Comparison of ENCODE assay signal across 22 mouse cellular contexts in genomic region chr14:22226205-22226604, GRCm38 (mm10).
DNase-seq lines count a peak whose midpoint lies in the region; ATAC-seq and TF ChIP-seq lines count a peak whose summit lies in the region.
"Had no signal": no experiment of that assay in that cellular context is flagged by ENCODE, and none has a peak within 500 bp of the region (broad histone marks: within the 10 kb centered on the region; RNA-seq: fewer than 3 reads in every experiment).

No protein-coding gene starts in this region.

- ATAC-seq in G1E (ENCODE audit: extremely low read depth, insufficient number of reproducible peaks, low FRiP score, poor library complexity, severe bottlenecking), result peak; percentile 28; the same call in 1 of the 2 replicates
- peak; percentile 60; the same call in 1 of the 2 replicates for ATAC-seq in common myeloid progenitor, adult 5-6 weeks (replicated peaks; ENCODE audit: low read depth, poor library complexity, severe bottlenecking)
- ATAC-seq in liver, embryonic 15.5 days (ENCODE audit: insufficient read depth), result peak; percentile 85
- ATAC-seq: forebrain, postnatal 0 days; hindbrain, embryonic 16.5 days; intestine, embryonic 15.5 days had no signal

- peak overlapping the region; percentile 27 for H3K4me2 ChIP-seq in liver, embryonic 15.5 days
- H3K4me2 ChIP-seq: embryonic facial prominence, embryonic 15.5 days; intestine, embryonic 15.5 days; limb, embryonic 13.5 days; midbrain, embryonic 12.5 days; neural tube, embryonic 15.5 days had no signal

- intact Hi-C loops in heart, postnatal 10 days (cut with DNase I), result no loop called here

- no peak overlapping the region for H3K4me3 ChIP-seq in G1E (ENCODE audit: low read depth, low read length)
- no peak overlapping the region for H3K4me3 ChIP-seq in liver, embryonic 15.5 days (replicated peaks)
- H3K4me3 ChIP-seq: embryonic facial prominence, embryonic 15.5 days; forebrain, embryonic 10.5 days; hindbrain, embryonic 10.5 days; intestine, embryonic 15.5 days; limb, embryonic 13.5 days; midbrain, embryonic 12.5 days; neural tube, embryonic 15.5 days had no signal

- no peaks in the 10 kb centered on the region for H3K27me3 ChIP-seq in G1E (ENCODE audit: insufficient read depth, low read length)
- H3K27me3 ChIP-seq in liver, embryonic 15.5 days, result no peaks in the 10 kb centered on the region
- H3K27me3 ChIP-seq: embryonic facial prominence, embryonic 15.5 days; intestine, embryonic 15.5 days; limb, embryonic 13.5 days; midbrain, embryonic 12.5 days; neural tube, embryonic 15.5 days had no signal

- H3K27ac ChIP-seq in liver, embryonic 15.5 days (replicated peaks), result peak overlapping the region; percentile 61
- H3K27ac ChIP-seq: embryonic facial prominence, embryonic 15.5 days; forebrain, embryonic 10.5 days; hindbrain, embryonic 10.5 days; intestine, embryonic 15.5 days; limb, embryonic 13.5 days; midbrain, embryonic 12.5 days; neural tube, embryonic 15.5 days had no signal

- no peak overlapping the region for H3K9ac ChIP-seq in liver, embryonic 15.5 days
- H3K9ac ChIP-seq: embryonic facial prominence, embryonic 15.5 days; forebrain, postnatal 0 days; intestine, embryonic 15.5 days; limb, embryonic 13.5 days; midbrain, embryonic 12.5 days; neural tube, embryonic 15.5 days had no signal

- DNase-seq in 416B (ENCODE audit: low read depth), result peak; percentile 84
- no peak for DNase-seq in G1E (ENCODE audit: low spot score)
- no peak for DNase-seq in kidney, adult 9 months
- no peak for DNase-seq in heart, postnatal 10 days
- DNase-seq in cerebellum, adult 8-10 months, result no peak
- DNase-seq: adrenal gland, postnatal 36 days; cerebellum, adult 18-20 months; cerebellum, postnatal 36 days; forebrain, postnatal 0 days; gastrocnemius, postnatal 36 days; kidney, postnatal 4 days; right cerebral cortex, adult 18-20 months had no signal

- no peaks in the 10 kb centered on the region for H3K36me3 ChIP-seq in G1E (replicated peaks)
- H3K36me3 ChIP-seq in liver, embryonic 15.5 days (replicated peaks), result no peaks in the 10 kb centered on the region
- H3K36me3 ChIP-seq: embryonic facial prominence, embryonic 15.5 days; forebrain, embryonic 10.5 days; hindbrain, embryonic 10.5 days; intestine, embryonic 15.5 days; limb, embryonic 13.5 days; midbrain, embryonic 12.5 days; neural tube, embryonic 15.5 days had no signal

- H3K9me3 ChIP-seq in G1E (replicated peaks), result no peaks in the 10 kb centered on the region
- no peaks in the 10 kb centered on the region for H3K9me3 ChIP-seq in liver, embryonic 15.5 days (replicated peaks)
- H3K9me3 ChIP-seq: embryonic facial prominence, embryonic 15.5 days; forebrain, embryonic 10.5 days; hindbrain, embryonic 10.5 days; intestine, embryonic 15.5 days; limb, embryonic 13.5 days; midbrain, embryonic 12.5 days; neural tube, embryonic 15.5 days had no signal

- H3K4me1 ChIP-seq in G1E (ENCODE audit: insufficient read depth, low read depth, low read length), result no peaks in the 10 kb centered on the region
- H3K4me1 ChIP-seq in liver, embryonic 15.5 days (replicated peaks), result peaks cover 38% of the 10 kb centered on the region
- H3K4me1 ChIP-seq: embryonic facial prominence, embryonic 15.5 days; forebrain, embryonic 10.5 days; hindbrain, embryonic 10.5 days; intestine, embryonic 15.5 days; limb, embryonic 13.5 days; midbrain, embryonic 12.5 days; neural tube, embryonic 15.5 days had no signal

- WGBS in liver, embryonic 15.5 days (ENCODE audit: insufficient replicate concordance), result 9% methylated on average over 2 of the region's 2 CpGs

- TF ChIP-seq CTCF in G1E (IDR thresholded peaks at IDR 0.05; ENCODE audit: low read depth, low read length), result no peak

Comparison
In these comparisons a context has a peak if more than half of its experiments do, and no peak if none do; other contexts are left out.
1. ATAC-seq: peak in every context shown above with its lines; median percentile 85 in liver, embryonic 15.5 days; 60 in common myeloid progenitor, adult 5-6 weeks; 28 in G1E.